In genomic region chr3:88057902-88058696, GRCm38 (mm10) we compare ENCODE assay signal across 8 mouse cellular contexts. TPM values are rescaled to one million over a fixed set of nuclear protein-coding genes. Genes with fewer than 3 reads are reported as not detected.
A peak's percentile ranks its signal among the peaks of the same experiment; 100 is the strongest.
DNase-seq lines count a peak whose midpoint lies in the region; ATAC-seq and TF ChIP-seq lines count a peak whose summit lies in the region.

Gene Naxe (minus strand): TSS chr3:88058495.

- peak within 1 kb of the TSS; percentile 90 for H3K4me3 ChIP-seq in G1E (ENCODE audit: low read depth, low read length)
- H3K4me3 ChIP-seq in forebrain, embryonic 16.5 days (replicated peaks; ENCODE audit: low read length), result peak within 1 kb of the TSS; percentile 62
- H3K4me3 ChIP-seq in layer of hippocampus, adult 2 months, result peak within 1 kb of the TSS; percentile 82
- H3K4me3 ChIP-seq in lung, embryonic 14.5 days (ENCODE audit: low read depth, low read length), result peak within 1 kb of the TSS; percentile 87
- peak within 1 kb of the TSS; percentile 97 for H3K4me3 ChIP-seq in olfactory bulb, adult 2 months (ENCODE audit: insufficient read depth, low read depth, low read length)
- peak within 1 kb of the TSS; percentile 98 for H3K4me3 ChIP-seq in thymus, adult 2 months (ENCODE audit: control insufficient read depth, insufficient read depth, low read length)

- peaks cover 39% of the 10 kb centered on the region for H3K36me3 ChIP-seq in G1E (replicated peaks)
- H3K36me3 ChIP-seq in forebrain, embryonic 16.5 days (ENCODE audit: control insufficient read depth, insufficient read depth), result peaks cover 14% of the 10 kb centered on the region
- H3K36me3 ChIP-seq in lung, embryonic 14.5 days (ENCODE audit: insufficient read depth), result peaks cover 27% of the 10 kb centered on the region
- H3K36me3 ChIP-seq in thymus, adult 2 months (ENCODE audit: control insufficient read depth, insufficient read depth, low read length), result no peaks in the 10 kb centered on the region

- WGBS in forebrain, embryonic 16.5 days, result under 1% methylated on average over 59 of the region's 60 CpGs
- under 1% methylated on average over 60 of the region's 60 CpGs for WGBS in lung, embryonic 14.5 days
- WGBS in olfactory bulb, adult 2 months, result under 1% methylated on average over 60 of the region's 60 CpGs
- under 1% methylated on average over 60 of the region's 60 CpGs for WGBS in thymus, adult 2 months

- ATAC-seq in G1E (ENCODE audit: extremely low read depth, insufficient number of reproducible peaks, low FRiP score, poor library complexity, severe bottlenecking), result peak; percentile 40; the same call in 1 of the 2 replicates
- peak; percentile 96 for ATAC-seq in forebrain, embryonic 16.5 days
- ATAC-seq in lung, embryonic 14.5 days (ENCODE audit: insufficient read depth), result peak; percentile 95

- no peaks in the 10 kb centered on the region for H3K9me3 ChIP-seq in G1E (replicated peaks)
- no peaks in the 10 kb centered on the region for H3K9me3 ChIP-seq in forebrain, embryonic 16.5 days (ENCODE audit: control insufficient read depth, low read length)
- no peaks in the 10 kb centered on the region for H3K9me3 ChIP-seq in lung, embryonic 14.5 days (ENCODE audit: low read depth, low read length)

- H3K4me2 ChIP-seq in forebrain, embryonic 16.5 days (ENCODE audit: low read length), result peak within 1 kb of the TSS; percentile 78
- peak within 1 kb of the TSS; percentile 89 for H3K4me2 ChIP-seq in lung, embryonic 14.5 days

- no peaks in the 10 kb centered on the region for H3K27me3 ChIP-seq in G1E (ENCODE audit: insufficient read depth, low read length)
- no peaks in the 10 kb centered on the region for H3K27me3 ChIP-seq in forebrain, embryonic 16.5 days (replicated peaks; ENCODE audit: control insufficient read depth, insufficient read depth, low read length)
- no peaks in the 10 kb centered on the region for H3K27me3 ChIP-seq in lung, embryonic 14.5 days (ENCODE audit: insufficient read depth, low read length)
- H3K27me3 ChIP-seq in thymus, adult 2 months (ENCODE audit: control insufficient read depth, insufficient read depth, low read length), result no peaks in the 10 kb centered on the region

- no peak for TF ChIP-seq CTCF in G1E (IDR thresholded peaks at IDR 0.05; ENCODE audit: low read depth, low read length)
- no peak for TF ChIP-seq CTCF in layer of hippocampus, adult 2 months (conservative IDR thresholded peaks at IDR 0.05)
- no peak for TF ChIP-seq CTCF in lung, embryonic 14.5 days (IDR thresholded peaks at IDR 0.05; ENCODE audit: low read depth)
- no peak; the same call in 1 of the 2 replicates for TF ChIP-seq CTCF in olfactory bulb, adult 2 months (IDR thresholded peaks at IDR 0.05; ENCODE audit: insufficient read depth, low read depth, low read length)
- peak; percentile 46; the same call in 1 of the 2 replicates for TF ChIP-seq CTCF in thymus, adult 2 months (IDR thresholded peaks at IDR 0.05; ENCODE audit: borderline replicate concordance, control insufficient read depth, extremely low read depth, insufficient read depth, low read length, poor library complexity)

- H3K9ac ChIP-seq in forebrain, embryonic 16.5 days (replicated peaks; ENCODE audit: low read depth, low read length), result peak within 1 kb of the TSS; percentile 76
- H3K9ac ChIP-seq in lung, embryonic 14.5 days, result peak within 1 kb of the TSS; percentile 88

- intact Hi-C loops in heart, postnatal 36 days (cut with DNase I), result loop anchor here (2.0 kb wide), 1 partner anchor 35 kb away; no protein-coding TSS in a partner anchor

- peaks cover 23% of the 10 kb centered on the region for H3K4me1 ChIP-seq in G1E (ENCODE audit: insufficient read depth, low read depth, low read length)
- peaks cover 18% of the 10 kb centered on the region for H3K4me1 ChIP-seq in forebrain, embryonic 16.5 days (replicated peaks; ENCODE audit: control insufficient read depth, insufficient read depth, low read length)
- H3K4me1 ChIP-seq in lung, embryonic 14.5 days (ENCODE audit: insufficient read depth), result no peaks in the 10 kb centered on the region
- peaks cover 10% of the 10 kb centered on the region for H3K4me1 ChIP-seq in olfactory bulb, adult 2 months (ENCODE audit: control insufficient read depth, insufficient read depth, low read length)
- peaks cover 8% of the 10 kb centered on the region for H3K4me1 ChIP-seq in thymus, adult 2 months (replicated peaks; ENCODE audit: control insufficient read depth, insufficient read depth, low read length)

- peak; percentile 81 for DNase-seq in G1E (ENCODE audit: low spot score)
- peak; percentile 84 to 87 for DNase-seq in cerebellum, adult 18-20 months
- DNase-seq in heart, postnatal 36 days, result peak; percentile 84 to 89
- DNase-seq in layer of hippocampus, adult 2 months (ENCODE audit: low spot score in 2 of 2), result peak; percentile 81 to 86
- peak; percentile 95 for DNase-seq in lung, embryonic 14.5 days
- peak; percentile 76 for DNase-seq in thymus, adult 2 months

- H3K27ac ChIP-seq in forebrain, embryonic 16.5 days (ENCODE audit: low read length), result no peak within 1 kb of the TSS
- H3K27ac ChIP-seq in layer of hippocampus, adult 2 months, result peak within 1 kb of the TSS; percentile 91
- H3K27ac ChIP-seq in lung, embryonic 14.5 days (ENCODE audit: low read depth), result peak within 1 kb of the TSS; percentile 61; the same call in 1 of the 2 replicates
- H3K27ac ChIP-seq in olfactory bulb, adult 2 months (ENCODE audit: insufficient read depth, low read depth, low read length), result no peak within 1 kb of the TSS; the same call in 1 of the 2 replicates
- no peak within 1 kb of the TSS for H3K27ac ChIP-seq in thymus, adult 2 months (ENCODE audit: control insufficient read depth, insufficient read depth, low read length)

- TF ChIP-seq POLR2A in olfactory bulb, adult 2 months (IDR thresholded peaks at IDR 0.05; ENCODE audit: insufficient read depth, low read depth, low read length), result peak; percentile 91
- TF ChIP-seq POLR2A in thymus, adult 2 months (IDR thresholded peaks at IDR 0.05; ENCODE audit: control insufficient read depth, extremely low read depth, insufficient read depth, low read length, poor library complexity), result peak; percentile 48; the same call in 1 of the 2 replicates

RNA-seq across cellular contexts. Expression of gene Naxe, which starts in this region (rescaled TPM):
- total RNA-seq in G1E (2014; fragmentation: Nextera tagmentation) (41.1 and 42.1 TPM in 2 replicates), G1E (2017) (40.1 and 42.4 TPM in 2 replicates)
- polyA plus RNA-seq in G1E (2012), result 44.1 and 52.8 TPM in 2 replicates
- 164 and 168 TPM in 2 replicates for polyA plus RNA-seq in forebrain, embryonic 16.5 days (2015; fragmentation: Nextera tagmentation; extraction: Ambion mirVana)
- 10 to 100 TPM; 73.9 to 75.5 TPM for total RNA-seq in heart, postnatal 36 days (2021)
- 10 to 100 TPM; 79.2 to 81.8 TPM for total RNA-seq in layer of hippocampus, adult 2 months (2021)
- polyA plus RNA-seq in lung, embryonic 14.5 days (2014; fragmentation: Nextera tagmentation; extraction: Ambion mirVana), result 183 and 192 TPM in 2 replicates
- polyA plus RNA-seq in olfactory bulb, adult 2 months (2012; ENCODE audit: insufficient read depth, insufficient read length, low replicate concordance, missing spikeins), result not detected in 2 replicates
- 63.0 and 69.0 TPM in 2 replicates for polyA plus RNA-seq in thymus, adult 2 months (2012; rRNA removed)

Comparison
In these comparisons a context has a peak if more than half of its experiments do, and no peak if none do; other contexts are left out.
1. ATAC-seq: peak in every context shown above with its lines; median percentile 96 in forebrain, embryonic 16.5 days; 95 in lung, embryonic 14.5 days; 40 in G1E.
2. H3K27ac ChIP-seq: peak in layer of hippocampus, adult 2 months (single experiment) and lung, embryonic 14.5 days (single experiment); none in forebrain, embryonic 16.5 days (single experiment), olfactory bulb, adult 2 months (single experiment) and thymus, adult 2 months (single experiment).
3. Peak in every context shown above with its lines, with median percentiles within 50 percentile points of each other: DNase-seq and H3K4me3 ChIP-seq.